Mouse (Mus musculus): ENCODE results near the gene Ptprn2.

Gene Ptprn2

DNA sequence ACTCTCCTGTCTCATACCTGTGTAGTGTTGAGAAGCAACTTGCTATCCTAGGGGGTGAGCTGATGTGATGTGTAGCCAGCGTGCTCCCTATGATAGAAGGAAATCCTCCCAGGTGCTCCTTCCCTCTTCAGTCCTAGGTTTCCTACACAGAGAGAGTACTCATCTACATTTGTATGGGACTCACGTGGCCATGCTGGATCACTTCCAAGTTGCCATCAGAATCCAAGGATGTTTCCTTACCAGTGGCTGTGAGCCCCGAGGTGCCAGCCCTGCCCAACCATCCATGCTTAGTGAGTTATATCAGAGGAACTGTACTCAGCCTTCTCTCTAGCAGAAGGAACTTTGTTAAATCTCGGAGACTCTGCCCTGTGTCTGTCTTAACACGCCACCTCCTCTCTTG, 729.4 kb downstream of the Ptprn2 start:
- DNase-seq (ENCODE audit: low spot score in 2 of 2) = no peak

- no peak for DNase-seq (ENCODE audit: low spot score in 2 of 2)
Measured at GRCm38 (mm10) chr12:117221909-117222308, 736.4 kb downstream of the Ptprn2 start.

- no peak for DNase-seq (ENCODE audit: low spot score in 2 of 2)
Measured at GRCm38 (mm10) chr12:117224036-117224435, 738.5 kb downstream of the Ptprn2 start.

DNA sequence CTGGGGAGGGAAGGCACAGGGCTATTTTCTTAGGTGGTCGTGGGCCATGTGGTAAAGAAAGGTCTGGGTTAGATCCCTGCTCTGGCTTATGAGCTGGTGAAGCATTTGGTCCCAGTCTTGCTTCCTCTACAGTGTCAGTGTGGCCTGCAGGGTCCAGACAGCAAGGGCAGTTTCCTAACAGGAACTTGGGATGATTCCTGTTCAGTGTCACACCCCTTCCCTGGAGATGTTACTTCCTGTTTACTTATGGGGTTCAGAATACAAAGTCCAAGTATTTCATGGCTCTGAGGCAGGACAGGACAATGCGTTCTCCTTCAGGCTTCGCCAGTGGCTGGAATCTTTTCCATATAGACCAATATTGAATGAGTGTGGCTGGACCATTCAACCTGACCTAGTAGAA, 741.7 kb downstream of the Ptprn2 start:
- no peak for DNase-seq (ENCODE audit: low spot score in 2 of 2)

DNA sequence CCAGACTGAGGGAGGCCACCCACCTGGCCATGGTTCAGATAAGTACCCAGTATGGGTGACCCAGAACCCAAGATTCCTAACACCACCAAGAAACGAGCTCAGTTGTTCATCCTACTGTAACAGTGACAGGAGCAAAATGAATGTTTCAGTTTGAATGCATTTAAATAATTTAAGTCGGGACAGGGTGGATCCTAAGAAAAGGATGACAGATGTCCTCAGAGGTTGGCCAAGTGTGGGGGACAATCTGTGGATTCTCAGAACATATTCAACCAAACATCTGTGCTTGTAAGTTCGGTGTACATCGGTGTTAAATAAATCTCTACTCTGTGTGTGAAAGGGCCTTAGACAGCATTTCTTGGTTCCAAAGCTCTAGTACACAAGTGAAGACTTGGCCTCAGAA, 743.9 kb downstream of the Ptprn2 start:
- no peak for DNase-seq (ENCODE audit: low spot score in 2 of 2)

GRCm38 (mm10) chr12:117230282-117230681, 744.8 kb downstream of the Ptprn2 start:
- DNase-seq (ENCODE audit: low spot score in 2 of 2) = no peak

DNA sequence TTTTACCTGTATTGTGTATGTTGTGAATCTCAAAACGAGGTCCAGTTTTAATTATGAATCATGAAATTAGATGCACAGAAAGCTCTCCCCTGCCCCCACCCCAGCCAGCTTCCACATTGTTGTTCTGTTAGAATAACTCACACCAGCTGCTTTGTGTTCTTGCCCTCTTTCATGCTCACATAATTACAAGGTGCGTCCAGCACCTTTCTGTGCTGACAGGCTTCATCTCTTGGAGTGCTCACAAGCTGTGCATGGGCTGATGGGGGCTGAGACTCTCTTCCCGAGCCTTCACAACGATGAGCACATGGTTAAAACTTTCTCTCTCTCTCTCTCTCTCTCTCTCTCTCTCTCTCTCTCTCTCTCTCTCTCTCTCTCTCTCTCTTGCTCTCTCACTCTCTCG, 746.3 kb downstream of the Ptprn2 start:
- no peak for DNase-seq (ENCODE audit: low spot score in 2 of 2)

- no peak for DNase-seq (ENCODE audit: low spot score in 2 of 2)
Measured at GRCm38 (mm10) chr12:117235114-117235513, 749.6 kb downstream of the Ptprn2 start.

DNA sequence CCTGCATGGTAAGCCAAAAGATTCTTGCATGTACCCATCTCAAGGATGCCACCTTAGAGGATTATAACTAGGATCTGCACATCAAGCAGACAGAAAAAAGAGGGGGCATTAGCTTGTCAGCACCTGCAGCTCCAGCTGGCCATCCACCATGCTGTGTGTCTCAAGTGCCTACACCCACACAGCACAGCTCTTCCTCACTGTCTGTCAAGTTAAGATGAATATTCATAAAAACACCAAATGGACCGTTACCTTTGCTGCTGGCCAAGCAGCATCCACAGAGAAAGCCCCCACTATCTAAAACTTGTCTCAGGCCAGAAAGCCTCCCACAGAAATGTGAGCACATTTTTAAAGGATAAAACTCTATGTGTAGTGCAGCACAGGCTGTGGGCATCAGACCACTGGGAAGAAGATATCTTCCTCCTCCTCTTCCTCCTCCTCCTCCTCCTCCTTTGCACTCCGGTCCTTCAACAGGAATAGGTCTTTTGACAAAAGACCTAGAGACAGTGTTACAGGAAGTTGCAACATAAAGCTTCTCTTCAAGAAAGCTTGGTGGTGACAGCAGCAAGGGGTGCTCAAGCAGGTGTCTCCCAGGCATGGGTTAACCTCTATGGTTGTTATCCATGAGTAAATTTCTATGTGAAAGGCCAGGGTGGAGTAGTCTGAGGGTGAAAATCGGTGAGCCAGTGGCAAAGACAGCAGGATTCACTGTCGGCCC, 750.7 kb downstream of the Ptprn2 start:
- DNase-seq (ENCODE audit: low spot score in 2 of 2) = no peak

DNA sequence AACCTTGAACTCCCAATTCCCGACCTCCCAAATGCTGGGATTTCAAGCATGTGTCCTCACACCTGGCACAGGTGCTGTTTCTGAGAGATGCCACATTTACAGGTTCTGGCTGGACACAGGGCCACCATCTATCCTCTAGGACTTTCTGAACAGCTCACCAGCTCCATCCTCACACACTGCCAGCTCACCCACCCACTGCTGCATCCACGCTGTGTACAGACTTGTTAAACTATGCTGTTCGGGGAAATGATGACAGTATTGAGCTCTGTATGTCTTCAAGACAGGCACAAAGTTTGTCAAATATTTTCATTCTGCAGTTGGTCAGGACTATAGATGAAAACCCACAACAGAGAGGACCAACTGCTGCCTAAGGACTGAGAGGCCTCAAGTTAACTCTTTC, 751.5 kb downstream of the Ptprn2 start:
- DNase-seq (ENCODE audit: low spot score in 2 of 2) = no peak

- DNase-seq (ENCODE audit: low spot score in 2 of 2) = no peak
Measured at GRCm38 (mm10) chr12:117239927-117240715, 754.6 kb downstream of the Ptprn2 start.

DNA sequence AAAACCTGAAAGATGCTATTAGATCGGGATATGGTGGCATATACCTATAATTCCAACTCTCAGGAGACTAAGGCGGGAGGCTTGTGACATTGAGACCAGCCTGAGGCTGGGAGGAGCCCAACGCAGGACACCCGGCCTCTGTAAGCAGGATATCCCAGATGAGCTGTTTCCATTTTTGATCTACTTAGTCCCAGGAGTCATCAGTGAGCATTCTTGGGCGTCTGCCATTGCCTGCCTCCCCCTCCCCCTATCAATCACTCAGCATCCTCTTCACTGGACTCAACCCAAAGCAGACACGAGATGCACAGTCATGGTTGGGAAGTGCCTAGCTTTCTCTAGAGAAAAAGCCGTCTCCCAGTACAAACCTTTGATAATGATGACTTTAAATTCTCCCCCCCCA, 756.7 kb downstream of the Ptprn2 start:
- no peak for DNase-seq (ENCODE audit: low spot score in 2 of 2)

- DNase-seq (ENCODE audit: low spot score in 2 of 2) = no peak
Measured at GRCm38 (mm10) chr12:117245885-117246478, 760.5 kb downstream of the Ptprn2 start.

- no peak for DNase-seq (ENCODE audit: low spot score in 2 of 2)
Measured at GRCm38 (mm10) chr12:117250465-117250864, 764.9 kb downstream of the Ptprn2 start.

GRCm38 (mm10) chr12:117251663-117252425, 766.3 kb downstream of the Ptprn2 start:
- DNase-seq (ENCODE audit: low spot score in 2 of 2) = no peak

DNA sequence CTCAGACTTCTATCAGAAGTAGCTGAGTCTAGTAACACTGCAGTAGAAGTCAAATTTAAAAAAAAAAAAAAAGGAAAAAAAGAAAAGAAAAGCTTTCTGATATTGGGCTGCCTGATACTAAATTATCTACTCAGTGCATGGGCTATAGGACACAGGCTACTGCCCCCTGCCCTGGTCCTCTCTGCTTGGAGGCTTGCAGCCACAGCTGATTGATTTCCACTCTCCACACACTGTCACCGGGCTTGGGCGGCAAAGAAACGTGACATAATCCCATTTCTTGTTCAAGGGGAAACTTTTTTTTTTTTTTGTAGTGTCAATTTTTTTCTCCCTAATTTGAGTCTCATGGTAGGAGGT, 766.9 kb downstream of the Ptprn2 start:
- DNase-seq (ENCODE audit: low spot score in 2 of 2) = no peak

DNA sequence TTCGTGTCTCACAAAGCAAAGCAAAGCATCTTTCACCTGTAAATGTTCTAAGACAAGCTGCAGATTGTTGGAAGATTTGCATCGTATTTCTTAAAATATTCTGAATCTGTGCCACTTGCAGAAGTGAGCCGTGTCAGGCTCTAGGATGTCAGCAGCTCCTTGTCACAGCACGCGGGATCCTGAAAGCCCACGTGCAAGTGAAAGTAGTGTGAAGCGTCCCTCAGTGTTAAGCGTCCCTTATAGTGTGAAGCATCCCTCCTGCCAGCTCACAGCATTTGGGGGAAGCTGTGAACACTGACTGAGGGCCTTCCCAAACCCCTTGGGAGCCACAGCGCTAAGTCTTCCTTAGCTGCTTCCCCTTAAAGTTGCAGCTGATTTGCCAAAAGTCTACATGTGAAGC, 768.8 kb downstream of the Ptprn2 start:
- no peak for DNase-seq (ENCODE audit: low spot score in 2 of 2)

DNA sequence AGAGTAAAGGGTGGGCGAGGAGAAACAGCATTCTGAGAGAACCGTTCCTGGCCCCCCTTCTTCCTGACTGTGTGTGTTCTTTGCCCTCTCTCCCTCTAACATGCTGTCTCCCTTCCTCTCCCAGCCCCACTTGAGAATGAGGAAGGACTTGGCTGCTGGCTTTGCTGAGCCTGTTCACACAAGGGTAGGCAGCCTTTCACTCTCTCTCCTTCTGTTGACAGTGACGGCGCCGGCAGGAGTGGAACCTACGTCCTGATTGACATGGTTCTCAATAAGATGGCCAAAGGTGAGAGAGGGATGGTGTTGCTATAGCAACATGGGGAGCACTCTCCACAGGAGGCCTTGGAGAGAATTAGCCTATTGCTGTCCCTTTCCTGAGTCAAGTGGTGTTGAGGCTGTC, 769.8 kb downstream of the Ptprn2 start:
- DNase-seq (ENCODE audit: low spot score in 2 of 2) = peak in 1 of 2 experiments; percentile 6

DNA sequence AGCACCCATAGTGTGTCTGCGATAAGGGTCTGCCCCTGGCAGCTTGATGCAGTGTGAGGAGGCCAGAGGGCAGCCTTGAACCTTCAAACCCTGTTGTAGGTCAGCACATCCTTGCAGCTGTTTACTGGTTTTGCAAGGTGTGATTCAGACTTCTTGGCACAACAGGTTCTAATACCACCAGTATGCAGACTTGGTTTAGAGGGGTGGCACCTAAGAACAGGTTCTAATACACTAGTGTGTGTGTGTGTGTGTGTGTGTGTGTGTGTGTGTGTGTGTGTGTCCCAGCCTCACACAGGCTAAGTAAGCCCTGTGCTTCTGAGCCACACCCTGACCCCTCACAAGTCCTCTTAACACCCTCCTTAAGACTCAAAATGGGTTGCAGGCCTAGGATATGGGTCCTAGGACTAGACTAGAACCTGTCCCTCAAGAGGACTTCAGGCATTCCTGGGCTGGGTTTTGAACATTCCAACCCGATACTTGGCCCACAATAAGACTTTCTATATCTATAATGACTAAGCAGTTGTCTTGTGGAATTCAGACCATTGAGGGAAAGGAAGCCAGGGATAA, 770.3 kb downstream of the Ptprn2 start:
- no peak for DNase-seq (ENCODE audit: low spot score in 2 of 2)

GRCm38 (mm10) chr12:117256849-117257204, 771.3 kb downstream of the Ptprn2 start:
- no peak for DNase-seq (ENCODE audit: low spot score in 2 of 2)

DNA sequence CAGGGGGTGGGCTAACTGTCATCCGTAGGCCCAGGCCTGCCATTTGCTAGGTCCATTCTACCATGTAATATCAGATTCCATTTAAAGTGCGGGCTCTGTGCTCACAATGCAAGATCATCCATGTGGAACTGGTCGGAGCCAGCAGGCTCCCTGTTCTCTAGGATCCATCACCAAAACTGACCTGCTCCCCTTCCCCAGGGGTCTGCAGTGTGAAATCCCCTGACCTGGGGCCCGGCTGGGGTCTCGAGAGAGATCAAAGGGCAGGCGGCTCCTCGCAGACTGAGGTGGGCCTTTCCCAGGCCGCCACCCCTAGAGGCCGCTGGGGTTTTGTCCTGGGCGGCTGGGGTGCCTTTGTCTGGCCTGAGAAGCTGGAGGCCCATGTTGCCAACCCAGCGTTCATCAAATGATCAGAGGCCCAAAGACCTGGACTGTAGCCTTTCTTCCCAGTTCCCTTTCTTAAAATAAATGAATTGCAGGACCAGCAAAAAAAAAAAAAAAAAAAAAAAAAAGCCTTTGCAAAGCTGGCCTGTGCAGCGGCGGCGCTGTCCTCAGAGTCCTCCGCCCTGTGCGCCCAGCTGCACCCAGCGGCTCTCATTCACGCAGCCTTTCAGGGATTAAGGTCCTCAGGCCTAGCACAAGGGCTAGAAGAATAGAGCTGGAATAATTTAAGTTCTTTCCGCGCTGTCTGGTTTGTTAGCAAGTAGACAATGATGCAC, 771.8 kb downstream of the Ptprn2 start:
- no peak for DNase-seq (ENCODE audit: low spot score in 2 of 2)
